Mouse (Mus musculus) adrenal gland, postnatal 14 days (tissue): ENCODE measurements around the gene Armh1. TPM values are rescaled to one million over a fixed set of nuclear protein-coding genes. Genes with fewer than 3 reads are reported as not detected.

ENCODE experiments used
- DNase-seq: peaks from one replicate; pipeline ENCODE4 v3.0.0; 2021; ENCODE audit warnings: mixed read lengths
- total RNA-seq: library from RNA; stranded (reverse); gene quantifications from 2 replicates; pipeline ENCODE4 v1.2.3, GENCODE M21; 2021

Armh1 gene
- total RNA-seq, 1 experiment from 2014 or later = 2.4 TPM

- no peak for DNase-seq
These were observed 16.0 kb upstream of the Armh1 start for GRCm38 (mm10) chr4:117267831-117268437.

GRCm38 (mm10) chr4:117267284-117267683 lies 15.4 kb upstream of the Armh1 start:
- peak; percentile 86 for DNase-seq

GRCm38 (mm10) chr4:117262987-117263386 lies 11.1 kb upstream of the Armh1 start:
- DNase-seq = no peak

- DNase-seq = peak; percentile 77
These were observed 10.4 kb upstream of the Armh1 start for GRCm38 (mm10) chr4:117262101-117262913.

GRCm38 (mm10) chr4:117261222-117261621 lies 9.3 kb upstream of the Armh1 start:
- DNase-seq = no peak

GRCm38 (mm10) chr4:117259909-117260308 lies 8.0 kb upstream of the Armh1 start:
- DNase-seq = peak; percentile 55

- peak; percentile 59 for DNase-seq
These were observed 2.7 kb upstream of the Armh1 start for GRCm38 (mm10) chr4:117254672-117255071.

- peak; percentile 27 for DNase-seq
These were observed 2.2 kb upstream of the Armh1 start for GRCm38 (mm10) chr4:117254017-117254627.

- DNase-seq = peak; percentile 35
These were observed 1.5 kb upstream of the Armh1 start for GRCm38 (mm10) chr4:117253218-117254016.

- no peak for DNase-seq
These were observed 830 bp upstream of the Armh1 start for GRCm38 (mm10) chr4:117252755-117253154.

- peak; percentile 77 for DNase-seq
These were observed 426 bp upstream of the Armh1 start for GRCm38 (mm10) chr4:117252351-117252750.

- DNase-seq = no peak
These were observed 943 bp downstream of the Armh1 start for GRCm38 (mm10) chr4:117250982-117251381.

- DNase-seq = peak; percentile 79
These were observed 11.1 kb downstream of the Armh1 start for GRCm38 (mm10) chr4:117240867-117241266.

- DNase-seq = no peak
These were observed 12.8 kb downstream of the Armh1 start for GRCm38 (mm10) chr4:117239153-117239552.

GRCm38 (mm10) chr4:117235822-117236221 lies 16.1 kb downstream of the Armh1 start:
- DNase-seq = no peak

- DNase-seq = no peak
These were observed 17.7 kb downstream of the Armh1 start for GRCm38 (mm10) chr4:117234166-117234741.

- DNase-seq = peak; percentile 30
These were observed 20.7 kb downstream of the Armh1 start for GRCm38 (mm10) chr4:117231208-117231607.

GRCm38 (mm10) chr4:117230331-117230730 lies 21.6 kb downstream of the Armh1 start:
- no peak for DNase-seq

GRCm38 (mm10) chr4:117229590-117229989 lies 22.3 kb downstream of the Armh1 start:
- DNase-seq = no peak

- no peak for DNase-seq
These were observed 26.7 kb downstream of the Armh1 start for GRCm38 (mm10) chr4:117225250-117225649.

GRCm38 (mm10) chr4:117224122-117224521 lies 27.8 kb downstream of the Armh1 start:
- DNase-seq = no peak

- DNase-seq = no peak
These were observed 28.9 kb downstream of the Armh1 start for GRCm38 (mm10) chr4:117223001-117223400.
